Mouse (Mus musculus) lung, embryonic 14.5 days (tissue): ENCODE data around the gene Fam178b. TPM values are rescaled to one million over a fixed set of nuclear protein-coding genes. Genes with fewer than 3 reads are reported as not detected.

Experiments
- ATAC-seq: fragments of 200-750 bp; cut with Nextera tagmentation; 2 replicates; pipeline ENCODE4 v1.8.0; 2017; ENCODE audit warnings: mild to moderate bottlenecking, moderate TSS enrichment, moderate library complexity; ENCODE audit not compliant: insufficient read depth
- DNase-seq: peaks from one replicate; pipeline ENCODE4 v3.0.0-alpha.2; 2015
- H3K27ac ChIP-seq: fragments of 300-500 bp; sonication (generic); 2 replicates; pipeline ENCODE4 v1.5.1; 2014; ENCODE audit warnings: low read depth, mild to moderate bottlenecking, moderate library complexity
- H3K27me3 ChIP-seq: fragments of 300-500 bp; sonication (generic); 2 replicates; pipeline ENCODE4 v1.6.1; 2014; ENCODE audit warnings: low read length, control low read depth; ENCODE audit not compliant: insufficient read depth
- H3K36me3 ChIP-seq: fragments of 300-500 bp; sonication (generic); 2 replicates; pipeline ENCODE4 v1.6.1; 2014; ENCODE audit warnings: control low read depth; ENCODE audit not compliant: insufficient read depth
- H3K4me1 ChIP-seq: fragments of 300-500 bp; sonication (generic); 2 replicates; pipeline ENCODE4 v1.6.1; 2014; ENCODE audit warnings: antibody characterized with exemption, control low read depth; ENCODE audit not compliant: insufficient read depth
- H3K4me2 ChIP-seq: fragments of 300-500 bp; sonication (generic); 2 replicates; pipeline ENCODE4 v1.6.1; 2014; ENCODE audit warnings: mild to moderate bottlenecking
- H3K4me3 ChIP-seq: fragments of 300-500 bp; sonication (generic); 2 replicates; pipeline ENCODE4 v1.5.1; 2014; ENCODE audit warnings: low read depth, low read length
- H3K9ac ChIP-seq: fragments of 300-500 bp; sonication (generic); 2 replicates; pipeline ENCODE4 v1.6.1; 2014
- H3K9me3 ChIP-seq: fragments of 300-500 bp; sonication (generic); 2 replicates; pipeline ENCODE4 v1.6.1; 2016; ENCODE audit warnings: low read depth, low read length, control low read depth
- CTCF ChIP-seq: IDR thresholded peaks from 2 replicates; pipeline ENCODE4 v1.5.1; 2016; ENCODE audit warnings: antibody characterized with exemption, low read depth
- WGBS: fragments of 180-500 bp; shearing (Covaris S2); extraction: QIAGEN DNeasy Blood & Tissue Kit; methylation state at CpG from one replicate; pipeline ENCODE4 v1.1.7; 2014; 5-methylcytosine and 5-hydroxymethylcytosine counted together
- polyA plus RNA-seq: library from polyadenylated mRNA; unstranded; fragments of >200 nt; fragmentation: Nextera tagmentation; extraction: Ambion mirVana; gene quantifications from 2 replicates; pipeline ENCODE4 v1.2.1, GENCODE M21; 2014

Fam178b gene
- polyA plus RNA-seq, 1 experiment from 2014 or later, result 1.9 TPM

GRCm38 (mm10) chr1:36529274-36529673 lies 153.7 kb downstream of the Fam178b start:
- no peak for TF ChIP-seq CTCF
- H3K9me3 ChIP-seq, result no peaks in the 10 kb centered on the region
- no peak overlapping the region for H3K9ac ChIP-seq
- H3K36me3 ChIP-seq, result peaks cover 36% of the 10 kb centered on the region
- 88% methylated on average over 4 of the region's 4 CpGs for WGBS
- no peak for DNase-seq
- no peaks in the 10 kb centered on the region for H3K27me3 ChIP-seq
- no peak overlapping the region for H3K27ac ChIP-seq
- H3K4me1 ChIP-seq, result no peaks in the 10 kb centered on the region
- no peak overlapping the region for H3K4me2 ChIP-seq
- H3K4me3 ChIP-seq, result no peak overlapping the region
- ATAC-seq, result no peak

DNA sequence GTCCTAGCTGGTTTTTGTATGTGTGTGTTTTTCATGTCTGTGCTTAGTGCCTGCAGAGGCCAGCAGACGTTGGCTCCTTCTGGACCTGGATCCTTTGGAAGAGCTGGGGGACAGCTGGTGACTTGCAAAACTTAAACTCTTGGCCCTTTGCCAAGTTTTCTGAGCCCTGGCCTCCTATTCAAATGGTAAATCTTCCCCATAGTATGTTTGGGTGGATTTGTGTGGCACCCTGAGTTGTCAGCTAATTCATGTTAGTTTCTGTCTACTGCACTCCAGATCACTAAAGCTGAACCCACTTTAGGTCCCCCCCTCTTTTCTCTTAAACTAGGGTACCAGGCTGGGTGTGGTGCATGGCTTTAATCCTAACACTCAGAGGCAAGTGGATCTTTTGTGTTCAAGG lies 154.6 kb downstream of the Fam178b start:
- Histone ChIP-seq H3K9me3 (no peaks in the 10 kb centered on the region), H3K4me1 (no peaks in the 10 kb centered on the region), H3K9ac (no peak overlapping the region), H3K4me2 (no peak overlapping the region), H3K27ac (0 out of 2 replicates have a peak overlapping the region, but pooled peaks have one; percentile 22), H3K27me3 (no peaks in the 10 kb centered on the region), H3K4me3 (no peak overlapping the region), H3K36me3 (peaks cover 45% of the 10 kb centered on the region)
- no peak for TF ChIP-seq CTCF
- peak; percentile 88 for DNase-seq
- WGBS, result 3% methylated on average over 1 of the region's 1 CpGs
- peak; percentile 29; the same call in 1 of the 2 replicates for ATAC-seq

DNA sequence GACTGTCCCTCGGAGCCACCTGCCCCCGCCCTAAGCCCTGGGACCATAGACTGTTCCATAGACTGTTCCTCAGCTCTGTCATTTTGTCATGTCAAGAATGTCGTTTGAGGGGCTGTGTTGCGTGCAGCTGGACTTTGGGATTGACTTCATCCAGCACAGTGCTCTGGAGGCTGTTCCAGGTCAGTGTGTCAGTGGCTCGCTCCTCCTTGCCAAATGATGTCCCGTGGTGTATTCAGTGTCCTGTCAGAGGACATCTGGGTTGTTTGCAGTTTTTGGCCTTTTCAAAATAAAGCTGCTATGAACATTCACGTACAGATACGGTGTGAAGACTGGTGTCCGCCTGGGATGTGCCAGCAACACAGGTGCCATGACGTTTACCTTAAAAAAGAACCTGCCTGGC lies 156.1 kb downstream of the Fam178b start:
- peaks cover 55% of the 10 kb centered on the region for H3K36me3 ChIP-seq

DNA sequence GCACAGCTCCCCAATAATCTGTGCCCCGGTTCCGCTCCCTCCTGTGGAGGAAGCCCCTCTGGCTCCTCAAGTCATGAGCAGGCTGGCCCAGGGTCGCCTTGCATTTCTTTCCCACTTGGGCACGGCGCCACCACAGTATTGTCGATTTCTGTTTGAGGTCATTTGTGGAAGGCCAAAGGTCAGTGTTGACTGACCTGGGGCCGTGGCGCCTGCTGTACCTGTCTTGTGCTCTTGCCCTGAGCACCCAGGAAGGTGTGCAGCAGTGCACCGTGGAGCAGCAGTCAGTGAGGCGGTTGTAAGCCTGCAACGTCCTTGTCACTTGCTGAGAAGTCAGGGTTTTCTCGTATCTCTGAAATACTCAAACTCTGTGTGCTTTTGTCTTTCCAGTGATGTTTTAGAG lies 157.2 kb downstream of the Fam178b start:
- no peak overlapping the region for H3K4me3 ChIP-seq
- DNase-seq, result no peak
- no peak for ATAC-seq
- 86% methylated on average over 12 of the region's 12 CpGs for WGBS
- no peak for TF ChIP-seq CTCF
- H3K9ac ChIP-seq, result no peak overlapping the region
- no peak overlapping the region for H3K27ac ChIP-seq
- peaks cover 62% of the 10 kb centered on the region for H3K36me3 ChIP-seq
- H3K4me1 ChIP-seq, result no peaks in the 10 kb centered on the region
- no peaks in the 10 kb centered on the region for H3K27me3 ChIP-seq
- H3K4me2 ChIP-seq, result no peak overlapping the region
- H3K9me3 ChIP-seq, result no peaks in the 10 kb centered on the region

More for the DNA sequence above, 156.1 kb downstream of the Fam178b start:
- H3K27ac ChIP-seq, result no peak overlapping the region
- H3K4me1 ChIP-seq, result no peaks in the 10 kb centered on the region
- no peak for ATAC-seq
- no peak overlapping the region for H3K4me2 ChIP-seq
- H3K27me3 ChIP-seq, result no peaks in the 10 kb centered on the region
- DNase-seq, result no peak
- H3K4me3 ChIP-seq, result no peak overlapping the region
- no peaks in the 10 kb centered on the region for H3K9me3 ChIP-seq
- TF ChIP-seq CTCF, result no peak
- no peak overlapping the region for H3K9ac ChIP-seq
- 80% methylated on average over 10 of the region's 10 CpGs for WGBS

GRCm38 (mm10) chr1:36524058-36524457 lies 158.9 kb downstream of the Fam178b start:
- 41% methylated on average over 5 of the region's 5 CpGs for WGBS

DNA sequence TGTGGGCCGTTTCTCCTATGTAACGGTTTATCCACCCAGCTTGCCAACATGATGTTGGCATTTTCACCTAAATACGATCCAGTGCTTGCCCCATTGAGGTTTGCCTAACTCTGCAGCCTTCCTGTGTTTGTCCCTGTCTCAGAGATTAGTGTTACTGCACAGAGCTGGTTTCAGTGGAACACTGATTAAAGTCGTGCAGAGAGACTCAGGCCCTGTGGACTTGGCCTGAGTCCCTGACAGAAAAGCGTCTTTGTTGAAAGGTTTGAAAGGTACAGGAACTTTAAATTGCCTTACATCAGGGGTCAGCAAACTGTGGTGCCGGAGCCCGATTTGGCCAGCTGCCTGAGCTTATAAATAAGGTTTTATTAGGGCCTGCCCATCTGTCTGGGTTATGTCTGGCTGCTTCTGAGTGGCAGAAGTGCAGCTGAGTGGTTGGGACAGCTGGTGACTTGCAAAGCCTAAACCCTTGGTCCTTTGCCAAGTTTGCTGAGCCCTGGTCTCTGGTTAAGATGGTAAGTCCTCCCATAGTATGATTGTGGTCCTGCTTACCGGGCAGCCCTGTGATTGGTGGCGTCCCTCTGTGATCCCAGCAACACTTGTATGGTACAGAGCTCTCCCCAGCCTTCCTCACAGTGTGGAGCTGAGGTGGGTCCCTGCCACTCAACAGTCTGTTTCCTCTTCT lies 159.5 kb downstream of the Fam178b start:
- H3K4me1 ChIP-seq, result no peaks in the 10 kb centered on the region
- H3K4me3 ChIP-seq, result no peak overlapping the region
- no peak for TF ChIP-seq CTCF
- H3K27ac ChIP-seq, result peak overlapping the region; percentile 66; the same call in 1 of the 2 replicates
- 61% methylated on average over 9 of the region's 9 CpGs for WGBS
- no peak overlapping the region for H3K4me2 ChIP-seq
- H3K9me3 ChIP-seq, result no peaks in the 10 kb centered on the region
- ATAC-seq (peak; percentile 51; the same call in 1 of the 2 replicates), DNase-seq (peak; percentile 66)
- H3K36me3 ChIP-seq, result peaks cover 83% of the 10 kb centered on the region
- no peaks in the 10 kb centered on the region for H3K27me3 ChIP-seq
- H3K9ac ChIP-seq, result no peak overlapping the region

More at GRCm38 (mm10) chr1:36524058-36524457, 158.9 kb downstream of the Fam178b start:
- H3K4me1 ChIP-seq, result no peaks in the 10 kb centered on the region
- TF ChIP-seq CTCF, result no peak
- peaks cover 79% of the 10 kb centered on the region for H3K36me3 ChIP-seq
- H3K4me2 ChIP-seq, result no peak overlapping the region
- DNase-seq (no peak), ATAC-seq (no peak)
- H3K9ac ChIP-seq, result no peak overlapping the region
- H3K9me3 ChIP-seq, result no peaks in the 10 kb centered on the region
- H3K4me3 ChIP-seq, result no peak overlapping the region
- peak overlapping the region; percentile 30; the same call in 1 of the 2 replicates for H3K27ac ChIP-seq
- H3K27me3 ChIP-seq, result no peaks in the 10 kb centered on the region

DNA sequence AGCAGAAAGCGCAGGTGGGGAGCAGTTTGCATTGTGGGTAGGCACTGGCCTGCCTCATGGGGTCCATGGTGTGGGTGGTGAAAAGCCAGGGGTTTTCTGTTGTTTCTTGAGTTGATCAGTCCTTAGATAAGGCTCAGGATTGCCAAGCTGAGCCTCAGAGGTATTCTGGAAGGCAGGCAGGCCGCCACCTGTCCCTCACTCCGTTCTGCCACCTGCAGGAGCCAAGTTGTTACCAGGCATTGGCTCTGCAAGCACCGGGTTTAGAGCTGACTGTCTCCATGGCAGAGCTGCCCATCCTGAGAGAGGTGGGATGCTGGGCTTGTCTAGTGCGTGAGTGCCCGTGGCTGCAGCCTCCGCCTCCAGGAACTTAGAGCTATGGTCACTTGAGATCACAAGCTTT lies 160.8 kb downstream of the Fam178b start:
- Histone ChIP-seq H3K36me3 (peaks cover 88% of the 10 kb centered on the region), H3K27ac (no peak overlapping the region), H3K9ac (no peak overlapping the region), H3K4me3 (no peak overlapping the region), H3K4me2 (no peak overlapping the region), H3K27me3 (no peaks in the 10 kb centered on the region), H3K4me1 (no peaks in the 10 kb centered on the region), H3K9me3 (no peaks in the 10 kb centered on the region)
- DNase-seq (no peak), ATAC-seq (no peak)
- 92% methylated on average over 7 of the region's 7 CpGs for WGBS
- TF ChIP-seq CTCF, result no peak
